Mouse (Mus musculus) layer of hippocampus, postnatal 36 days (tissue): ENCODE results near the gene Nim1k. TPM values are rescaled to one million over a fixed set of nuclear protein-coding genes. Genes with fewer than 3 reads are reported as not detected.
"Not testable (repeated sequence)": the region's sequence is repeated elsewhere in the genome, so short reads cannot be mapped to it uniquely, and the experiment has no call there.

Source experiments
- DNase-seq, 2 experiments: peaks; one replicate each; pipeline ENCODE4 v3.0.0; 2022
- total RNA-seq, 2 experiments: library from RNA; stranded (reverse); gene quantifications; 2 replicates each; pipeline ENCODE4 v1.2.3; 2021

Nim1k gene
- total RNA-seq, 2 experiments from 2014 or later: 12.6 to 14.5 TPM

DNA sequence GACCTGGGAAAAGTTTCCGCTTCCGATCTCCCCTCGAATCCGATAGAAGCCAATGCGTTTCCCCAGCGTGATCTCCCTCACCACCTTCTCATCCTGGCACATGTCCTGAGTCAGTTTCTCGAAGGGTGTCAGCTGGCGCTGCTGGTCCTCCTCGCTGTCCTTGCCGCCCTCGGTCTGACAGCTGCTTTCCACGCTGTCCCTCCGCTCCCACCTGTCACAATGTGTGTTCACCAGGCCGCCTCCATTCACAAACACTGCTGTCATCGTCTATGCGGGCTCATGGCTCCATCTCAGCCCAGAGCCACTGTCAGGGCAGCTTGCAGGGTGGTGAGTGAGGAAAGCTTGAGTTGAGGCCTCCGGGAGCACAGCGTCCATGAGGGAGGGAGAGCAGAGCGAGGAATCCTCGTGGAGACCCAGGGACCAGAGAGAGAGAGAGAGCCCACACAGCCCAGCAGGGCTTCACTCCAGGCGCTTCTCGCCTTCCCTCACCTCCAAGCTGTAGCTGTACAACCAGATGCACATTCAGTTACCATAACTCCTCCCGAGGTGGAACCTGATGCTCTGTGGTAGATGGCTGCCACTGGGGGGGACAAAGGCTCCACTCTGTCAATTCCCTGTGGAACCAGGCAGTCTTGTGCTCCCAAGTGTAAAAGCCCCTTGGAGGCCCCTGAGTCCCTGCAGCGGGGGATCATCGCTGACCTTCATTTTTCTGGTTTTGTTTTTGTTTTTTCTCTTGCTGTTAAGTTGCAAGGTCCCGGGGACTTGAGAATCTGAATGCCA lies 27.9 kb downstream of the Nim1k start:
- peak in 1 of 2 experiments; percentile 12 for DNase-seq

DNA sequence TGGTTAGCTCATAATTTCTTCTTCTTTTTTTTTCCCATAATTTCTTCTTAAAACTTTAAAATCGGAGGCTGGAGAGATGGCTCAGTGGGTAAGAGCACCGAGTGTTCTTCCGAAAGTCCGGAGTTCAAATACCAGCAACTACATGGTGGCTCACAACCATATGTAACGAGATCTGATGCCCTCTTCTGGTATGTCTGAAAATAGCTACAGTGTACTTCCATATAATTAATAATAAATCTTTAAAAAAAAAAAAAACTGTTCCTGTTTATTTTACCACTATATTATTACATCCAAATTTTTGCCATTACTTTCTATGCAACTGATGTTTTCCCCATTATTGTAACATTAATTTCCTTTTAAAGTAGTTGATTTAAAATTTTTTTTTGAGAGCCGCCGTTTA lies 31.1 kb downstream of the Nim1k start:
- no peak for DNase-seq

DNA sequence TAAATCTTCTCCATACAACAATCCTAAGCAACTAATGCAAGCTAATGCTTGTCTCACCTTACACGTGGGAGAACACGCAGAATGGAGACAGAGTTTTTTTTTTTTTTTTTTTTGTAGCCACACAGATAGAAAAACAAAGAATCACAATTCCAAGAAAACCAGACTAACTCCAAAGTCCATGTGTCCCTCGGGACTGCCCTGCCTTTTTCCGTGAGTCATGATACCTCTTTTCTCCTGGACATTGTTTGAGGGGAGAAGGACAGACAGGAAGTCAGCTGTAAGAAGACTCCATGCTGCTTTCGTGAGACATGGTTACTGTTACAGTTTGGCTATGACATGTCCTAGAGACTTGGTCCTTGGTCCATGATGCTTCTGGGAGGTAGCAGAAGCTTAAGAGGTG lies 32.3 kb downstream of the Nim1k start:
- DNase-seq: no peak

DNA sequence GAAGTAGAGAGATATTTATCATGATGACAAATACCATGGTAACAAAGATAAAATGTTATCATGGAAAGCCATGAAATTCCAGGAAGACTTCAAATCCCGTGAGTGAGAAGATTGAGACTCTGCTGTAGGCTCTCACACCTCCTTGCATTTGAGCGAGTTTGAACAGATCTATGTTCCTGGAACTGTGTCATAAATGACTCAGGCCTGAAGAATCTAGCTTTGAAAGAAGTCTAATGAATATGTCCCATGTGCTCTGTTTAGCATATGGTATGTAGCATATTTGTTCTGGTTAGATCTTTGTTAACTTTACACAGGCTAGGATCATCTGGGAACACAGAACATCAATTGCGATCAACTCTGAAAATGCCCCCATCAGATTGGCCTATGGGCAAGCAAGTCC lies 33.2 kb downstream of the Nim1k start:
- DNase-seq: no peak

DNA sequence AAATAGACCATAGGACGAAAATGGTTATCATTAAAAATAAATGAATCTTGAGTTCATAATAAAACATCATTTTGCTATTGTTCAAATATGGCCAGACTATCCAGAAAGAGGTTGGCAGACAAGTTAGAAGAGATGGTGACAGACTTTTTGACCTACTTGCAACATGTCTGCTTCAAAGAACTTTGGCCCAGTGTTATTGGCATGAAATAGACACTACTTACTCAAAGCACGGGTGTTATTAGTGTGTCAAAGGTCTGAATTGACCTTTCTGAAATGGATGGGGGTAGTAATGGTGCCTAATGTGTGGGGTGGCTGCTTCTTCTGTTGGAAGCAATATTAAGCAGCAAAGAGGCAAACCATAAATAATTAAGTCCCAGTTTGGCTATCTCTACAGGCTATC lies 39.6 kb downstream of the Nim1k start:
- no peak for DNase-seq

DNA sequence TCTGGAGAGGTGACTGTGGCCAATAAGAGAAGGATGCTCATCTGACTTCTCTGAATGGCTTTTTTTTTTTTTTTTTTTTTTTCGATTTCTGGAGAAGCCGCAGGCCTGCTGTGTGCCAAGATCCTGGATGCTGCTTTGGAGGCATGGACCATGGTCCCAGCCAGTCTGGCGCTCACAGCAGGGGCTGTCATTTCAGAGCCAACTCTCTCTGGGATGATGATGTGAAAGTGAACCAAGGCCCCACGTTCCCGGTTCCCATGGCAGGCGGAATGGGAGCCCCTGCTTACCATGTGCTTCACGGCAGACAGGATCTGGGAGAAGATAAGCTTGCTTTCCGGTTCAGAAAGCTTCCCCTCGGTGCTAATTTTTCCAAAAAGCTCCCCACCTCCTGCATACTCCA lies 41.9 kb downstream of the Nim1k start:
- no peak for DNase-seq

DNA sequence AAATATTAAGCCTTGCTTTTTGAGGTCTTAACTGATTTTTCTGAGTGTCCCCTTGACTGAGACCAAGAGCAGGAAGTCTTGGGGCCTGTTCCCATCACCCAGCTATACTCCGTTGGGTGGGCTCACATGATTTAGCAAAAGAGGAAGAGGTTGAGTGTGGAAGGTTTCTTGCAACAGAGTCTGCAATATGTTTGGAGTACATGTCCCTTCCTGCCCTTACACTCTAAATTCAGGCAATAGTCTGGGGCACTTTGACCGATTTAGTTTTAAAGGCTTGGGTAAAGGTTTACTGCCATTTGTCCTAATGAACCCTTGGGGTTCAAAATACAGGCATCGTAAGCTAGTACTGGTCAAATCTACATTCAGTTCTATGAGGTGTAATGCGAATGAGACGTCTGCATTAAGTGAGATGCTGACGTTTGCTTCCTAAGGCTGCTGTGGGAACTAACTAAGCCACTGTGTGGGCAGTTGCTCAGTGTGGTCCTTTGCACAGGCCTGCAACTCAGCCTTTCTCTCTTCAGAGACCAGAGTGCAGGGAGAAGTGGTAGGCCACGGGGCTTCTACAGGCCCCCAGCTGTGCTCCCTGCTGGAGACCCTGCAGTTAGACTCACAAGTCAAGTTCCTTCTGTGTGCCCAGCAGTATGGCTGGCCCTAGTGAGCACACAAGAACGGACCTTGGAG lies 42.4 kb downstream of the Nim1k start:
- DNase-seq: no peak

DNA sequence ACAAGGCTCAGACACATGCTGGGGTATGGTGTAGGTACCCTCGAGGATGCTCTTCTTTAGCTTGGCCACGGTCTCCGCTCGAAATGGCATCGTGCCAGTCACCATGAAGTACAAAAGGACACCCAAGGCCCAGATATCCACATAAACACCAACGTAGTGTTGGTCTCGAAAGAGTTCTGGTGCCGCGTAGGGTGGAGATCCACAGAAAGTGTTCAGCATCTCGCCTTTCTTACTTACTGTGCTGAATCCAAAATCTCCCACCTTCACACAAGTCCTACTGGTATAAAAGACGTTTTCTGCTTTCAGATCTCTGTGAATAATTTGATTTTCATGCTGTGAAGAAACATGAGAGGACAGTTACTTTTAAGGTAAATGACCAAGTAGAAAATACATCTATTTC lies 43.2 kb downstream of the Nim1k start:
- no peak for DNase-seq

DNA sequence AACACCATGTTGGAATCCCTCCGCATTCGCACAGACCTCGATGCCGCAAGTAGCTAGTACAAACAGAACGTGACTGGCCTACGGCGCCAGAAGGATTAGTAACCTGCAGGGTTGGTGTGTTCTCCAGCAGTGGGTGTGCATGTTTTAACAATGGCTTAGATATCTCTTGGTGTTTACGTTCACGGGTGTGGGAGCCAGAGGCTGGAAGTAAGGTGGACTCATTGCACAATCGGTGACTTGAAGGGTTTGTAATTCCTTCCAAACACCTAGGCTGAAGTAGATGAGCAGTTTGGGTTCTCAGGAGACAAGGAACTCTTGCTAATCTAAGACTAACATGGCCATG lies 45.4 kb downstream of the Nim1k start:
- no peak for DNase-seq

DNA sequence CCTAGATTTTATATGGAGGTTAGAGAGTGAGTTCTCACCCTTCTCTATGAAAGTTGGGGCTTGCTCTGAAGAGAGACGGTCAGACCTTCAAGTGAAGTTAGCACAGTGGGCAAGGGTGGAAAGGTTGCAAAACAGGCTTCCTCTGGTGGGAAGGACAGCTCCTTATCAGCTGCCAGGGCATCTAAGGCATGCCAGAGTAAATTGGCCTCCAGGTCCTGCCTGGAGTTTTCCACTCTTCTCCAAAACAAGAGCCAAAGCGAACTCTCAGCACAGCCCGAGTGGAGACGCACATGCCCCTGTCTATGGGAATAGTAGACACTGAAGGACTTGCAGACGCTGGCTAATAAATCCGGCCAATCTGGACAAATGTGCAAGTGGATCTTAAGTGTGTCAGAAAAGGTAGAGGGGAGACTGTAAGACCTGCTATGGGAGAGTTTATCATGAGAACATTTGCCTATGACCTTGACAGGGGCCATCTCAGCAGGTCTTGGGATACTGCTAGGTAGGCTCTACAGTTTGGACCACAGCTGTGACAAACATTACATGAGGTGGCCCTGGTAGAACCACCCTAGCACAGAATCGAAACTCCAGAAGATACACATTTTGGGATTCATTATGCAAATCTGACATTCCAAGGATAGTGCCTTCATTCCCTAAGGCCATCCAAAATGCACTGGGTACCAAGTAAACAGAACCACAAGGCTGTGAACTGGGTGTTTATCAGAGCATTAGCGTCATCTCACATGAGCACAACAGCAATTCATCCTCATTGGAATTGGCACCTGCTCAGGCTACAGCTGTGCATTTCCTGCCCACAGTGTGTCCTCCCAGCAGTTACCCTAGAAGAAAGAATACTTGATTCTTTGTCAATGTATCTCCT lies 46.1 kb downstream of the Nim1k start:
- no peak for DNase-seq

DNA sequence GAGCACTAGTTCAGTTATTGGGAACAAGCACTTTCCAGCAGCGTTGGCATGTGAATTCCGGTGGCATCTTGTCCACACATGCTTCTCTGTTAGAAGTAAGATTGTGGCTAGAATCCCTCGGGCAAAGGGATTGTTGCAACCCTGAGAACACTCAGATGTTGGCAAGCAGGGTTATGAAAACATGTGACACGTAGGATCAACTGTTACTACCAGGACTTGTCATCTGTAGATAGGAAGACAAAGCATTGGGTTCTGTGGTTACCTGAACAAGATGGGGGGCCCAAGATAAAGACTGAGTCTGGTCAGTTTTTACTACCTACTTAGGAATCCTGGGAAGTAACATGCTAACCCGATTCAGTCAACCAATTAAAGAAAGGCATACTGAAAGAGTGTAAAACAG lies 46.7 kb downstream of the Nim1k start:
- no peak for DNase-seq

DNA sequence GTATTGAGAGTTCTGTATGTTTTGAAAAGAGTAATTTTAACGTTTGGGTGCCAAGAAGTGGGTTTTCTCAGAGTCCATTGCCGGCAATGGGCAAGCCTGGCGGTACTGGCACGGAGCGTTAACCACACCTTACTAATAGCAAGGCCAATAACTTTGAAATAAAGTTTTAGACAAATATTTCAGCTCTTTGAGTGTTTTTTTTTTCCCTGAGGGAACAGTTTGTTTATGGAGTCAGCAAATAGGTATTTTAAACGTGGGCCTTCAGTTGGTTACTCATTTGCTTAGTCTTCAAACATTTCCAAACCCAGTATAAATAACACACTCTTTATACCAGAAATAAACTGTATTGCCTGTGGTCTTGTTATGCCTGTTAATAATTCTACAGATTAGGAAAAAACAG lies 47.8 kb downstream of the Nim1k start:
- DNase-seq: no peak

DNA sequence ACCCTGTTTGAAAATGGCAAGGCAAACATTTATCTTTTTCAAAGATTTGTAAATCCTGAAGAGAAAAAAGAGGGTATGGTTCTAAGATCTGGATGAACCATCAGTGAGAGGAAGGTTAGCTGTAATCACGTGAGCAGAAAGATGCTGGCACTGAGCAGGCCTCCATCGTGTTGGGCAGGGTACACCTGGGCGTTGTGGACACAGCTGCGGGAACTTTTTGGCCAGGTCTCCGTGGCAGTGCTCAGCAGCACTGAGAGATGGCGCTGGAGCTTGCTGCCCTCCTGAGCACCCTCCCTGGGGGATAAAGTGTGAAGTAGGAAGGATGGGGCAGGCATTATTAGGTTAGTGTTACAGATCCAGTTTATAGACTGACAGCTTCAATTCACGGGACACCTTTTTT lies 48.7 kb downstream of the Nim1k start:
- DNase-seq: no peak

DNA sequence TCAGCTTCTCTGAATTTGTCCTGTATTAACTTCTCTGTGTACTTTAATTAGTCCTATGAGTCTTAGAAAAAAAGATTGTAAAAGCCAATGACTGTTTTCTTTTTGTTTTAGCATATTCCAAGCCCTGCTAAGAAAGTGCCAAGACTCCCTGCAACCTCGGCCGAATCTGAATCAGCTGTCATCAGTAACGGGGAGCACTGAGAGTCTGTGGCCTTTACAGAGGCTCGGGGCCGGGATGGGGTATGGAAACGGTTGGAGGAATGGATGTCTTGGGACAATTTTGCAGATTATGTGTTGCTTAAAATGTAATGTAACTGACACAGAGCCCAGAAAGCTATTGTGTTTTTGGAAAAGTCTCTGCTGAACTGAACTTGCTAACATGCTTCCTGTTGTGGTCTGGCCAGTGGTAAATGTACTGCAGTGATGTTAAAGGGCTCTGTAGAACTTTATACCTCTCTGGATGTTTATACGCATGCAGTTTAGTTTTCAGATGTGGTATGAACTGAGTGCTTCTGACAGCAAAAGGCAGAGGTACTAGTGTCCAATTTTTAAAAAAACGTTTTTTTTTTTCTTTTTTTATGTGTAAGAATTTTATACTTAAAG lies 49.3 kb downstream of the Nim1k start:
- DNase-seq: not testable (repeated sequence)

DNA sequence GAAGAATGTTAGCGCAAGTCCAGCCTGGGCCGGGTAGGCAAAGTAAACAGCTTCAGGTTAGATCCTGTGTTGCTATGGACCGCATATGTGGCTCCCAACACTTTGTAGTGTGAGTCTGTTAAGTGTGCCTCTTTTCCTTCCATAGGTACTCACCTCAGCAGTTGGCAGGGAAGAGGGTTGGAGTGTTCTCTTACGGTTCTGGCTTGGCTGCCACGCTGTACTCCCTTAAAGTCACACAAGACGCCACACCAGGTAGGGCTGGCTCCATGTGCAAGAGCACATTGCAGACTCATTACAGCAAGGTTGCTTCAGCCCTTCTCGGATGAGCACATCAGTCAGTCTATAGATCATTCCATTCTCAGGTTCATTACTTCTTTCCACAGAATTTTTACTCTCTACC lies 51.4 kb downstream of the Nim1k start:
- DNase-seq: no peak

DNA sequence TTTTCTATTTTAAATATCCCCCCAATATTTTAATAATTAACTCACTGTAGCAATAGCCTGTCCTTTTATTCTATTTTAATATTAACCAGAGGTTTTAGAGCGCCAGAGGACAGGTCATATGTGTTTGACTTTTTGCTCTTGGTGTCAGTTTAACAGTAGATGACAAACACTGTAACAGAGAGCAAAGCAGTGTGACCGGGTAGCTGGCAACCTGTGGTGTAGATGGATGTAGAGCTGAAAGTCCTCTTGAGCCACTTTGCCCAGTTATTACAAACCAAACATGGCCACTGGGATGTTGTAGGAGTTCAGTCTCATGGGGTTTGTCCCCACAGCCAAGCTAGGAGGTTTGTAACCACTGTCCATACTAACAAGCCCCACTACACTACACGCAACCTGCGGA lies 57.2 kb downstream of the Nim1k start:
- DNase-seq: no peak

DNA sequence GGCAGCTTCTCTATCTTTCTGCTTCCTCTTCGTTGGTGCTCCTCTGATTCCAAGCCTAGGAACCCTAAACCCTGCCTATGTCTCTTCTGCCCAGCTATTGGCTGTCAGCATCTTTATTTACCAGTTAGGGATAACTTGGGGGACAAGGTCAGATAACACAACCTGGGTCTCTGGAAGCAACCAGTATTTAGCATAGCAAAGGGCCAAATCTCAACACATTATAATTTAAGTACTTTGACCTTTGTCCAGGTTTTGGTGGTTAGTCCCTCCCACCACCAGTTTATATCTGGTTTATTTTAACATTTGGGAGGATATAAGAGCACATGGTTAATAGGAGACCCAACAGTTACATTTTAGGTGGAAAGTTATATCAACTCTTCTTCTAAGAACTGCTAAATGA lies 59.2 kb downstream of the Nim1k start:
- DNase-seq: no peak

DNA sequence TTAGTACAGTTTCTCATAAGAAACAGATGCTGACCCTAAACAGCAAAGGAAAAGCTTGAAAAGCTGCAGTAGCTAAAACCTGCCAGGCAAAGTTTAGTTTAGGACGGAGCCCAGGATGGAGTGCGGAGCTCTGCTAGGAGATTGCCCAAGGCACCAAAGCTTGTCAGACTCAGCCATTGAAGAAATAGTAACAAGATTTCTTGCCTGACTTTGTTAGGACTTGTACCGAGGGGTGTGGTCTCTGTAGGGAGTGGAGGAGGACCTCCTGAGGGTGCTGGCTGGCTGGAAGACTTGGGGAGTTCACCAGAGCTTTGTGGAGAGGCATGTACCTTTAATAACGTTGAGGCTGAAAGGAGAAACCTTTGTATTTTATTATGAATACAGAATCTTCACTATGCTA lies 60.0 kb downstream of the Nim1k start:
- DNase-seq: no peak

DNA sequence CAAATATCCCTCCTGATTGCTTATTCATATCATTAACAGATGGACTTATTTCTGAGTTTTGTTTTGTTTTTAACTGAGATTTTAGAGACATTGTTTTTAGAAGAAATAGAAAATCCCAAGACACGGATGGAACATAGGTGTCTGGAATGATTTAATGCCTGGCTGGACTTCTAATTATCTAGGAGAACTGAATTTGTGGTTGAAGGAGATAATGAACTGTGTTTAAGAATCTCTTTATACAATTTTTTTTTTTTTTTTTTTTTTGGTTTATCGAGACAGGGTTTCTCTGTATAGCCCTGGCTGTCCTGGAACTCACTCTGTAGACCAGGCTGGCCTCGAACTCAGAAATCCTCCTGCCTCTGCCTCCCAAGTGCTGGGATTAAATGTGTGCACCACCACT lies 63.7 kb downstream of the Nim1k start:
- DNase-seq: not testable (repeated sequence)

DNA sequence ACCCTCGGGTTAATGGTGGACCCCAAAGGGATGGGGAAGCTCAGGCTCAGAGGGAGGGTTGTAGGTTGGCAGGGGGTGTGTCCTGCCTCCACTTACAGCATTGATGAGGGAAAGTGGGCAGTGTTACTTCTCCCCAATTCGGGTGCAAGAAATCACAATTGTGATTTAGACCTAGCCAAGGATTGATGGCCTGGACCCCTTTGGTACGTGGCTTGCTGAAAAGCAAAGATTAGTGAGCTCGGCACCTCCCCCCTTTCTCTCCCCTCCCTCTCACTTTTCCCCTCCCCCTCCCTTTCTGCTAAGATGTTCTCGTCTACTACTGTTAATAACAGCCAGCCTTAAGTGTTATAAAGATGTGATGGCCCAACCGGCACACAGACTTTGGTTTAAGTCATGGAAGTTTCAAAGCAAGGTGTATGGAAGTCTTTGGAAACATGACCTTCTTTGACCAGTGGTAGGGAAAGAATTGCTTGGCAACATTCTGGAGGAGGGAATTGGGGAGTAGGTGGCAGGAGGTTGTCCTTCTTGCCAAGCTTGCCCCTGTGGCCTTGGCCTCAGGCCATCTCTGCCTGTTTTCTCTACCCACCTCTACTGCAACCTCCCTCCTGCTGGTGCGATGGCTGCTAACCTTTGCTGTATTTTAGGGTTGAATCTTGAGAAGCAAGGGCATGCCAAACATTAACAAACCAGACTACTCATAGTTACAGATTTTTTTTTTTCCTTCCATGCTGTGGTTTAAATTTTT lies 64.6 kb downstream of the Nim1k start:
- no peak for DNase-seq

DNA sequence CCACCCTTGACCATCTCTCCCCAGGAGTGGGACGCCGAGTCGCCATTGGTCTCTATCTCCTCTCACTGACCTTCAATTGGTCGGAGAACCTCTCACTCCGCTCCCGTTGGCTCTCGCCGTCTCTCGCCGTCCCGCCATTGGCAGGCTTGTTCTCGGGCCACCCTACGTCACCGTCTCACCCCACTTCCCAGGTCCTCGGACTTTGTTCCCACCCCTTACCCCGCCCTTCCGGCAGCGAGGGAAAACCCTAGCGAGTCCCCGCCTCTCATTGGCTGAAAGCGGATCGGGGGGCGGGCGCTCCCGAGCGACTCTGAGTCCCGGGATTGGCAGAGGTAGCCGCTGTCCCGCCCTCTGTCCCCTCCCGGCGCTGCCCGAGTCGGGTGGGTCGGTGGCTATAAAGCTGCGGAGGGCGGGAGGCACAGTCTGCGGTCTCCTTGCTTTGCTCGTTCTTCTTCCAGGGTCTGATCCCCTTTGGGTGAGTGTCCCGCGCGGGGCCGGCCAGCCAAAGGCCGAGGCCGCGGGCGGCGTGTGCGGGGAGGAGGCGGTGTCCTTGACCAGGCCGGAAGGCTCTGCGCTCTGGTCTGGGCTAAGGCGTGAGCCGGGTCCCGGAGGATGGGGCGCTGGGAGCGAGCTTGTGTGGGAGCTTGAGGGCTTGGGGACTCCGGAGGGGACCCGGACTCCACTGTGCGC lies 65.5 kb downstream of the Nim1k start, which contains the start of gene Hmgcs1:
Hmgcs1 (plus strand) TSS at position 341 of the 690 bp plus-strand sequence.
- DNase-seq: peak; percentile 99

DNA sequence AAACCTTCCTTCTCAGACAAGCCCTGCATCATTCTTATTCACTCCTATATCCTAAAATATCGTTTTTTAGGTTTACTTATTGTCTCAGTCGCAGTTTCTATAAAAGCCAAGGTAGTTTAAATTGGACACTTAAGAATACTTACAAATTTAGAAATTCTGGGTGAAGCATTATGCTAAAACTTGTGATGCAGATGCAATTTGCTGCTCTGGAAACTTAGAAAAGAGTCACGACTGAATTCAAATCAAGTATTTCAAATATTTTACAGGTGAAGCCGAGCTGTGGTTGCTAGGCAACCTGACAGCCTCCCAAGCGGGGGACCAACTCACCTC lies 66.0 kb downstream of the Nim1k start:
- no peak for DNase-seq
